Mouse (Mus musculus) ES-Bruce4 (cell line): ENCODE results near the gene Tcte1. TPM values are rescaled to one million over a fixed set of nuclear protein-coding genes. Genes with fewer than 3 reads are reported as not detected.

ENCODE experiments used
- H3K27ac ChIP-seq: 2 replicates; pipeline ENCODE4 v1.5.1; 2012; ENCODE audit warnings: low read length, inconsistent platforms; ENCODE audit not compliant: insufficient read depth
- H3K27me3 ChIP-seq: 2 replicates; pipeline ENCODE4 v1.6.1; 2012; ENCODE audit warnings: mild to moderate bottlenecking, low read length, inconsistent platforms; ENCODE audit not compliant: control insufficient read depth, poor library complexity, insufficient read depth, severe bottlenecking
- H3K36me3 ChIP-seq: 2 replicates; pipeline ENCODE4 v1.6.1; 2012; ENCODE audit warnings: inconsistent platforms, mild to moderate bottlenecking, low read length, moderate library complexity; ENCODE audit not compliant: control insufficient read depth, poor library complexity, insufficient read depth, severe bottlenecking
- H3K4me1 ChIP-seq: one replicate; pipeline ENCODE4 v1.8.1; 2011; ENCODE audit warnings: low read length; ENCODE audit not compliant: control insufficient read depth, insufficient read depth
- H3K4me3 ChIP-seq: 2 replicates; pipeline ENCODE4 v1.5.1; 2011; ENCODE audit warnings: low read depth, mild to moderate bottlenecking, low read length
- H3K9ac ChIP-seq: 2 replicates; pipeline ENCODE4 v1.6.1; 2012; ENCODE audit warnings: low read depth, mild to moderate bottlenecking, inconsistent platforms; ENCODE audit not compliant: poor library complexity, severe bottlenecking
- H3K9me3 ChIP-seq: replicated peaks from 2 replicates; pipeline ENCODE4 v1.6.1; 2012; ENCODE audit warnings: mild to moderate bottlenecking, low read length, inconsistent platforms; ENCODE audit not compliant: control insufficient read depth, poor library complexity, insufficient read depth, severe bottlenecking
- CTCF ChIP-seq: IDR thresholded peaks from one replicate; pipeline ENCODE4 v1.8.1; 2011; ENCODE audit warnings: low read depth, low read length
- EP300 ChIP-seq: IDR thresholded peaks from 2 replicates; pipeline ENCODE4 v1.6.1; 2011; ENCODE audit warnings: low read depth, low read length; ENCODE audit not compliant: insufficient read depth
- POLR2A ChIP-seq: IDR thresholded peaks from one replicate; pipeline ENCODE4 v1.8.1; 2011; ENCODE audit warnings: low read length; ENCODE audit not compliant: insufficient read depth
- polyA plus RNA-seq: library from polyadenylated mRNA; stranded (reverse); fragments of >200 nt; gene quantifications from 2 replicates; pipeline ENCODE4 v1.2.4, GENCODE M21; 2011; ENCODE audit warnings: low read depth; ENCODE audit not compliant: missing spikeins, insufficient read depth, insufficient read length

The Tcte1 gene
- polyA plus RNA-seq, 1 experiment: not detected

GRCm38 (mm10) chr17:45575123-45575897, 52.1 kb downstream of the Tcte1 start:
- peak overlapping the region; percentile 71 for H3K27ac ChIP-seq
- H3K36me3 ChIP-seq: peaks cover 19% of the 10 kb centered on the region
- no peak for TF ChIP-seq CTCF
- no peak for TF ChIP-seq POLR2A
- TF ChIP-seq EP300: no peak
- no peak overlapping the region for H3K9ac ChIP-seq
- H3K4me1 ChIP-seq: peaks cover 3% of the 10 kb centered on the region
- H3K4me3 ChIP-seq: no peak overlapping the region
- H3K9me3 ChIP-seq: no peaks in the 10 kb centered on the region
- H3K27me3 ChIP-seq: no peaks in the 10 kb centered on the region

GRCm38 (mm10) chr17:45578242-45578641, 55.0 kb downstream of the Tcte1 start:
- TF ChIP-seq POLR2A: no peak
- TF ChIP-seq EP300: no peak
- TF ChIP-seq CTCF: no peak
- Histone ChIP-seq H3K4me1 (peaks cover 4% of the 10 kb centered on the region), H3K9ac (no peak overlapping the region), H3K27me3 (no peaks in the 10 kb centered on the region), H3K4me3 (no peak overlapping the region), H3K27ac (peak overlapping the region; percentile 33), H3K9me3 (no peaks in the 10 kb centered on the region), H3K36me3 (no peaks in the 10 kb centered on the region)

- peak overlapping the region; percentile 65 for H3K27ac ChIP-seq
Observed at GRCm38 (mm10) chr17:45578843-45579242, 55.6 kb downstream of the Tcte1 start.

GRCm38 (mm10) chr17:45579554-45579953, 56.3 kb downstream of the Tcte1 start:
- TF ChIP-seq EP300 (peak; percentile 77; the same call in 1 of the 2 replicates), POLR2A (no peak)
- peaks cover 4% of the 10 kb centered on the region for H3K4me1 ChIP-seq
- peak overlapping the region; percentile 65 for H3K27ac ChIP-seq

More at GRCm38 (mm10) chr17:45578843-45579242, 55.6 kb downstream of the Tcte1 start:
- H3K36me3 ChIP-seq: no peaks in the 10 kb centered on the region
- TF ChIP-seq EP300: no peak
- TF ChIP-seq POLR2A: no peak
- TF ChIP-seq CTCF: peak; percentile 19
- no peak overlapping the region for H3K4me3 ChIP-seq
- H3K27me3 ChIP-seq: no peaks in the 10 kb centered on the region
- no peaks in the 10 kb centered on the region for H3K9me3 ChIP-seq
- peak overlapping the region; percentile 25; the same call in 1 of the 2 replicates for H3K9ac ChIP-seq
- peaks cover 4% of the 10 kb centered on the region for H3K4me1 ChIP-seq

GRCm38 (mm10) chr17:45580958-45581477, 57.8 kb downstream of the Tcte1 start:
- no peak overlapping the region for H3K4me3 ChIP-seq

More at GRCm38 (mm10) chr17:45579554-45579953, 56.3 kb downstream of the Tcte1 start:
- peak overlapping the region; percentile 25 for H3K9ac ChIP-seq
- H3K9me3 ChIP-seq: no peaks in the 10 kb centered on the region
- no peaks in the 10 kb centered on the region for H3K27me3 ChIP-seq
- no peak overlapping the region for H3K4me3 ChIP-seq
- H3K36me3 ChIP-seq: no peaks in the 10 kb centered on the region

GRCm38 (mm10) chr17:45581567-45581983, 58.3 kb downstream of the Tcte1 start:
- TF ChIP-seq POLR2A (no peak), CTCF (peak; percentile 14), EP300 (no peak)
- Histone ChIP-seq H3K27me3 (no peaks in the 10 kb centered on the region), H3K4me3 (no peak overlapping the region), H3K36me3 (0 out of 2 replicates have a peak, but pooled peaks cover under 1% of the 10 kb centered on the region), H3K4me1 (peaks cover 4% of the 10 kb centered on the region), H3K27ac (no peak overlapping the region), H3K9ac (no peak overlapping the region), H3K9me3 (no peaks in the 10 kb centered on the region)

More at GRCm38 (mm10) chr17:45580958-45581477, 57.8 kb downstream of the Tcte1 start:
- no peaks in the 10 kb centered on the region for H3K9me3 ChIP-seq
- TF ChIP-seq POLR2A (no peak), EP300 (no peak), CTCF (no peak)
- no peak overlapping the region for H3K9ac ChIP-seq
- no peaks in the 10 kb centered on the region for H3K27me3 ChIP-seq
- peak overlapping the region; percentile 53 for H3K27ac ChIP-seq
- H3K4me1 ChIP-seq: peaks cover 4% of the 10 kb centered on the region
- no peaks in the 10 kb centered on the region for H3K36me3 ChIP-seq
